Mouse (Mus musculus) lung, postnatal 25 days (tissue): ENCODE measurements around the gene Gnai1.

Experiments
- DNase-seq: peaks from one replicate; pipeline ENCODE4 v3.0.0; 2022; ENCODE audit warnings: low spot score

Gene Gnai1

DNA sequence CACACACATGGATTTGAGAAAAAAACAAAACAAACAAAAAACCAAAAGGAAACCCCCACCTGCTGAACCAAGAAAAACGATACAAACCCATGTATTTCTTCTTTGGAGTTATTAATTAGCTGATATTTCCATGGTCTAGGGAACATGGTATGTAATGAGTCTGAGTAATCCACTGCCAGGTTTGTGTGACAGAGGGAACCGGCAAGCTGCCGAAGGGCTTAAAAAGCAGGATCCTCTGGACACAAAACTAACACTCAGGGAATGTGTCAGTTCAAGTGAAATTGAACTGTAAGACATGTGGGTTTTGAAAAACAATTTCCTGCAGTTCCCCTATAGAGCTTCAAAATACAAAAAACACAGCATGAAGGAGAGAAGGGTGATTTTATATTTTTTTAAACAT is 72.1 kb downstream of the Gnai1 start:
- no peak for DNase-seq

DNA sequence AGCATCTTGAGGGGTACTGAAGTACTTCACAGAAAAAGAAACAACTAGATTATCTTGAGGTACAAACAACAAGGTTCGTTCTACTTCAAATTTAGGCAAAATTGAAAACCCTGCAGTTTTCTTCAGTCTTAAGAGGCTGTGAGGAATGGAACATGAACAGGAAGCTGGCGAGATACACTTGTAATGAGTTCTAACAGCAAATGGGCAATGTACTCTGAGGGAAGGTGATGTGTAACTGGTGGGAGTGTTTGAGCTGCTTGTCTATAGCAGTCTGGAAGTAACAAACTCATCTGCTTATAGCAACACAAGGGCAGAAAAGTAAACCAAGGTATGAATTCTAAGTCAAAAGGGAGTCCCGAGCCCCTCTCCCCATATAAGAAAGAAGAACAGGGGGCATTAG is 78.1 kb downstream of the Gnai1 start:
- no peak for DNase-seq

DNA sequence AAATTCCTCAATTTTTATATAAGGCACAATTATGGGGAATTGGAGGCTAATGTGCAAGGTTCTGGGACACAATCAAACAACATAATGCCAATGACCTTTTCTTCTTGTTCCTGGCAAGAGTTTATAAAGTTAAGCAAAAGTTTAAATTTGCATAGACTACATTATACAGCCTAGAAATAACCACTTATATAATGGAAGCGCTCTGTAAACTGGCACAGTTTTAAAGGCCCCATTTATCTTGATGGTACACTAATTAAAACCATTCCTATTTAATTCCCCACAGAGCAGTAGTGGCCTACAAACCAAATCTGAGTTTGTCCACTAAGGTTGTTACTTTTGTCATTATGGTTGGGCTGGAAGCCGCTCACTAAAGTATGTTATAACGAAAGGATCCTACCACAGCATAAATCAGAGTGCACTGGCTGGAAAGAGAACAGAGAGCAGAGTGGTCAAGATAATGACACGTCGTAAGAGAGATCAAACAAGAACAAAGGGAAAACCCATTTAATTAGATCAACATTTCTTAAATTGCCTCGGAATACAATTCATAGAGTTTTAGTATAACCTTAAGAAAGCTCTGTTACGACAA is 85.7 kb downstream of the Gnai1 start:
- no peak for DNase-seq

DNA sequence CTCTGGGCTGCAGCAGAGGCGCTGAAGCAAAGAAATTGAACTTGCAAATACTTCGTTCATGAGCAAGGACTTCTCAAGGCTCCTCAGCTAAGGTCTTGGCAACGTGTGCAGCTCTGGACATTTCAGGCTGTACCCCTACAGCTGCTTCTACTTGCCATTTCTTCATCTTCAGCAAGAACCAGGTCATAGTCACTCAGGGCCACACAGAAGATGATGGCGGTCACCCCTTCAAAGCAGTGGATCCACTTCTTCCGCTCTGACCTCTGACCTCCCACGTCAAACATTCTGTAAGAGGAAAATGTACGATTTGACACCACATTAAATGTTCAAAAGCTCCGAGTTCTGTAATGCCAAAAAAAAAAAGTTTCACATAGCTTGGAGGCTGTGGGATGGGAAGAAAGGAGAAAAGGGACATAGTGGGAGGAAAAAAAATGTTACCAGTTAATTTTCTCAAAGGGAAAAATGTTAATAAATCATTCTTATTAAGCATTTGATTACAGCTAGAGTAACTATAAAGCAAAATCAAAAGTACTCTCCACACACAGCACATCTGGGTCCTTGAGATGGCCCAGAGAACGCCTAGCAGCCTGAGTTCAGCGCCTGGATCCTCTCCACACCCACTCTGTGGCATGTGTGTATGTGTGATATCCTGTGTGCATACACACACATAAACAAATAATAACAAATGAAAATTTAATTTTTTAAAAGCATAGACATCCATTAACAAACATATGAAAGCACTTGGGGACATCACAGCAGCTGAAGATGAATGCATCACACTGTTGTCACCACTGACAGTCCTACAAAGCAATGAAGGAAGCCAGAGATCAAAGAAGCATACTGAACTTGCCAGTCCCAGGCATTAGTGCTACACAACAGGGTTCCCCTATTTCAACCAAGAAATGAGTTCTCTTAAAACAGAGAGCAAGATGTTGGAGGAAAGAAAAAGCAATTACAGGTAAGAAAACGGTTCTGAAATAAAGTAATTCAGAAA is 86.6 kb downstream of the Gnai1 start:
- no peak for DNase-seq

DNA sequence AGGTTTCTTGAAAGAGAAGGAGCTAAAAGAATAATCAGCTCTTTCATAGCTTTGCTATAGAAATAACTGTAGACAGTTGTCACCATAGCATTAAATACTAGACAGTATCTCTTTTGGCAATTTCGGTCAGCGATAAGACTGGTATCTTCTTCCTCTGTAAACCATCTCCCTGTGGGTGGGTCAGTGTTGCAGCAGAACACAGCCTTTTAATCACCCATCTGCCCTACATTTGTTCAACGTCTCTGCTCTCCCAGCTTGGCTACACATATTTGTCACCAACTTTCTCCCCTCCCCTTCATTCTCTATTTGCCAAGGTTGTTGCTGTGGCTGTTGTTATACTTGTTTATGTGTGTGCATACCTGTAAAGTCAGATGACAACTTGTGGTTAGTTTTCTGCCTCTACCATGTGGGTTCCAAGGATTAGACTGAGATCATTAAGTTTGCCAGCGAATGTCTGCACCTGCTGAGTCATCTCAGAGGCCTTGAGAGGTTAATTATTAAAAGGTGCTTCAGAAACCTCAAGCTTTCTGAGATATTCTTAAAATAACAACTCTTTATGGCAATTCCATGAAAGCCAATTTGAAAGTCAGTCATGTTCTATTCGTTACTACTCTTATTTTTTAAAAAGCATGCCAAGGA is 109.7 kb downstream of the Gnai1 start:
- DNase-seq, result no peak

GRCm38 (mm10) chr5:18249132-18249531 is 111.0 kb downstream of the Gnai1 start:
- no peak for DNase-seq

DNA sequence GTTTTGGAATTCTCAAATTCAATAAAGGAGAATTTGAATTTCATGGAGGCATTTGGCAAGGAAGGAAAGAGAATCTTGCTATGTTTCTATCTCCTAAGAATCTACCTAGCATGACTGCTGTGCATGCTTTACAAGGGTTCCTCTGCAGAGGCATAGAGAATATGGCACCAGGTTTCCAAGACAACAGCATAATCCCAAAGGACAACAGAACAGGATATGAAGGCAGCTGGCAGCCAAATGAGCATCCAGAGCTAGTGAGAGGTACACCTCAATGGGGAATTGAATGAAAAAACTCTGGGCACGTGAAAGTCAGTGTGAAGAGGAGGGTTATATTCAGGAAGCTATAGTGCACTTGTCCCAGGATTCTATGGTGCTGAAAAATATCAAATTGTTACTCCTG is 130.8 kb downstream of the Gnai1 start:
- DNase-seq, result no peak

DNA sequence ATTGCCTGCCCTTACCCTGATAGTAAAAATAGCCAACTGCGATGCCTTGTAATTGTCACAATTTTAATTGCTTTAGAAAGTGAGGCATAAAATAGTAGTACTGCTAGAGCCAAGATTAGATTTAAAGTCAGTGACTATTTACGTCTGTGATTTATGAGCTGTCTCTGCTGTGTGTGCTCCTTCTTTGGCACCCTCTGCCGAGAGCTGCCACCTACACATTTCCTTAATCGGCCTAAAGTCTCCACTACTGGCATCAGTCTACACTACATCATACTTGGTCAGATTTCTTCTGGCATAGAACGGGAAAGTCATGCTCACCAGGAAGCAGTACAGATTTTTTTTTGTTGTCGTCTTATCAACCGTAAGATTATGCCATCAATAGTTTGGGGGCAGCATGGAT is 131.3 kb downstream of the Gnai1 start:
- no peak for DNase-seq

DNA sequence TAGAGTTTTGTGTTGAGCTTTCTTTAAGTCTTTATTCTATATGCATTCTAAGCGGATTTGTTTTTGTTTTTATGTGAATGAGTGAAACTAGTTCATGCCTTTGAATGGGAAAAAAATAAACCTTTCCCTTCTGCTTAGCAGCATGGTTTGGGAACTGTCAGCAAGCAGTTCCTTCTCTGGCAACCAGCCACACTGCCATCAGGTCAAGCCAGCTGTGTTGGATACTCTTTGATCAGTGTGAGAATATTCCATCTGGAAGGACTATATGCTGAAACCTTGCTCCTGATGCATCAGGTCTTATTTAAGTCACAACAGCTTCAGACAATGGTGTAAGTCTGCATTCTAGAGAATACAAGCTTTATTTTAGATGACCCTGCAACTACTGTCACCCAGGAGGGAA is 139.3 kb downstream of the Gnai1 start:
- peak; percentile 15 for DNase-seq

- DNase-seq, result no peak
Measured at GRCm38 (mm10) chr5:18218292-18218691, 141.9 kb downstream of the Gnai1 start.

- DNase-seq, result peak; percentile 17
Measured at GRCm38 (mm10) chr5:18217856-18218255, 142.3 kb downstream of the Gnai1 start.
